Mouse (Mus musculus): ENCODE measurements around the gene Gm10392.
"Not testable (repeated sequence)": the region's sequence is repeated elsewhere in the genome, so short reads cannot be mapped to it uniquely, and the experiment has no call there.

The Gm10392 gene

DNA sequence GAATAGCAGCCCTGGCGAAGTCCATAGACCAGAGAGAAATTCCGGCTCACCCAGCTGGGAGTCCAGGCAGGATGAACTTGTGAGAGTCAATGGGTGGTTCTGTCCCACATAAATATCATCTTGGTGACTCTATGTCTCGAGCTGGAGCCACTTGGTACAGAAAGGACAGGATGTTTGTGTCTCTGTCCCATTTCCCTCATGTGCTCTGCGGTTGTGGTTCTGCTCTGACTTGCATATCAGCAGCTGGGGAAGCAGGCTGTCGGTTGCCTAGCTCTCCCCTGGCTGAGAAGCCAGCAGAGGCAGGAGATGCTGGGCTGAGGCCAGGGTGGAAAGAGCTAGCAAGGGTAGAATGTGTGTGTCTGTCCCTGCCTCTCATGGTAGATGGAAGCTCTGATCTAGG, at the start of gene Gm10392:
Gene Gm10392 (minus strand): TSS at position 156 of the 400 bp plus-strand sequence.
- DNase-seq (ENCODE audit: low spot score): peak; percentile 90

DNA sequence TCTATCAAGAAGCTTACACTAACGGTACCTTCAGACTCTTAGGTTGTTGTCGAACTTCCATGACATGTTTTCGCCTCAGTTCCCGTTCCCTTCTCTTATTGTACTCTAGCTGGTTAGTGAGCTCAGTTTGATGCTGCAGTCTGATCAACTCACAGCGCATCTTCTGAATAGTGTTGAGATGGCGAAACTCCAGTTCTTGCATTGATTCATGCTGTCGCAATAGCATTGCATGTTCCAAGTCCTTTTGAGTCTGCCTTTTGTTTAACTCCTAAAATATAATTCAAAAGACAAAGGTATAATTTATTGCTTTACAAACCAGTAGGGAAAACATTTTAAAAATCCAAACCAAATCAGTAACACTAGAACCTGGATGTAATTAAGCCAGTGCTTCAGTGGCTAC, 26.3 kb upstream of the Gm10392 start:
- no peak for DNase-seq (ENCODE audit: low spot score)

- DNase-seq (ENCODE audit: low spot score): no peak
Observed at GRCm38 (mm10) chr11:77532202-77532846, 13.3 kb upstream of the Gm10392 start.

- no peak for DNase-seq (ENCODE audit: low spot score)
Observed at GRCm38 (mm10) chr11:77530862-77531261, 11.9 kb upstream of the Gm10392 start.

- DNase-seq (ENCODE audit: low spot score): no peak
Observed at GRCm38 (mm10) chr11:77529644-77530043, 10.6 kb upstream of the Gm10392 start.

DNA sequence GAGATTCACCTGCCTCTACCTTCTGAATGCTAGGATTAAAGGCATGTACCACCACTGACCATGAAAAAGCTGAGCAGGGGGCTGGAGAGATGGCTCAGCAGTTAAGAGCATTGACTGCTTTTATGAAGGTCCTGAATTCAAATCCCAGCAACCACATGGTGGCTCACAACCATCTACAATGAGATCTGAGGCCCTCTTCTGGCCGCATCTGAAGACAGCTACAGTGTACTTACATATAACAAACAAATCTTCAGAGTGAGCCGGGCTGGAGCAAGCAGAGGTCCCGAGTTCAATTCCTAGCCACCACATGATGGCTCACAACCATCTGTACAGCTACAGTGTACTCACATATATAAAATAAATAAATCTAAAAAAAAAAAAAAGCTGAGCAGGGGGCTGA, 9.4 kb upstream of the Gm10392 start:
- DNase-seq (ENCODE audit: low spot score): not testable (repeated sequence)

DNA sequence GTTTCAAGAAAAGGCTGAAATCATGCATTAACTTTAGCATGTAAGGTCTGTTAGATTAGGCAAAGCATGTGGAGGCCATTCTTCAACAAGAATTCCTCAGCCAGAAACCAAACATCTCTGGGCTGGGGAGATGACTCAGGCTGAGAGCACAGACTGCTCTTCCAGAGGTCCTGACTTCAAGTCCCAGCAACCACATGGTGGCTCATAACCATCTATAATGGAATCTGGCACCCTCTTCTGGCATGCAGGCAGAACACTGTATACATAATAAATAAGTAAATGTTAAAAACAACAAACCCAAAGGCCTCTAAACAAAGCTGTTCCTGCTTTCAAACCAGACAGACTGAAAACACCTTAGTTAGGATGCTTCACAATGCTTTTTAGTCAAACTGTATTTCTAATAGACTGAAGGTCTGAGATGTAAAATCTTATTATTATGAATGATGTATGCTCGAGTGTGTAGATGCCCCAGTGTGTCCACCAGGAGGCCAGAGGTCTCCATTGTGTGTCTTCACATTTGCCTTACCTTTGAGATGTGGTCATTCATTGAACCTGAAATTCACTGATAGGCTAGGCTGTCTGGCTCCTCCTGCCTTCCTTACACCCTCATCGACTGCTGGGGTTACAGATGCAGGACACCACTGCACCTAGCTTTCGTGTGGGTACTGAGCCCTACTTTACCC, 6.9 kb upstream of the Gm10392 start:
- DNase-seq (ENCODE audit: low spot score): no peak

- no peak for DNase-seq (ENCODE audit: low spot score)
Observed at GRCm38 (mm10) chr11:77520601-77521529, 1.9 kb upstream of the Gm10392 start.

- DNase-seq (ENCODE audit: low spot score): peak; percentile 50
Observed at GRCm38 (mm10) chr11:77518051-77518798, 773 bp downstream of the Gm10392 start.

GRCm38 (mm10) chr11:77516553-77517425, 2.2 kb downstream of the Gm10392 start:
- no peak for DNase-seq (ENCODE audit: low spot score)

GRCm38 (mm10) chr11:77515637-77516552, 3.1 kb downstream of the Gm10392 start, which contains the start of gene Trp53i13:
Gene Trp53i13 (minus strand): TSS chr11:77515980.
- DNase-seq (ENCODE audit: low spot score): peak; percentile 31

DNA sequence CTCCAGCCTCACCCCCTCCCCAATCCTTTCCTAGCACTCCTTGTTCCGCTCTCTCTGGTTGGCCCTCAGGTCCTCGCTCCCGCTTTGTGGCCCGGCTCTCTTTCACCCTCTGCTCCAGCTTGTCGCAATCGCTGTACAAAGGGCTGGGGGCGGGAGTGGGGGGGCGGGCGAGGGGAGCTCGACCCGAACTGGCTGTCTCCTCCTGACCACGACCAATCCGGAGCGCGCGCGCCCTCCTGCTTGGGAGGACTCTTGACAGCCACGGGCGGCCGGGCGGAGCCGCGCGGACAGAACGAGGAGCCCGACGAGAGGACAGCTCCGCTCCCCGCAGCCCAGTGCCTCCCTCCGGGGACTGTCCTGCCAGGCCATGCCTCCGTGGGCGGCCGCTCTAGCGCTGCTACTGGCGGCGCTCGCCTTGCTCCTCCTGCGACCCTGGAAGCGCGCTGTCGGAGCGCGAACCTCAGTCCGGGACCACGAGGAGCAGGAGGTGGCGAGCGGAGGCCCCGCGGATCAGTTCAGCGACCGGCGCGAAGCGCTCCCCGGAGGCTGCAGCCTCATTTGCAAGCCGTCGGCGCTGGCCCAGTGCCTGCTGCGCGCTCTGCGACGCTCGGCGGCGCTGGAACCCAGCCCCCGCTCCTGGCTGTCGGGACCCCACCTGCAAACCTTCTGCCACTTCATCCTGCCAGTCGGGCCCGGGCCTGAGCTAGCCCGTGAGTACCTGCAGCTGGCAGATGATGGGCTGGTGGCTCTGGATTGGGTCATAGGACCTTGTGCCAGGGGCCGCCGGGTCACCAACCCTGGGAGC, 4.0 kb downstream of the Gm10392 start, which contains the start of gene Abhd15:
Gene Abhd15 (plus strand): TSS at position 290 of the 805 bp plus-strand sequence.
- DNase-seq (ENCODE audit: low spot score): peak; percentile 48

GRCm38 (mm10) chr11:77514281-77514831, 4.6 kb downstream of the Gm10392 start:
- DNase-seq (ENCODE audit: low spot score): no peak

DNA sequence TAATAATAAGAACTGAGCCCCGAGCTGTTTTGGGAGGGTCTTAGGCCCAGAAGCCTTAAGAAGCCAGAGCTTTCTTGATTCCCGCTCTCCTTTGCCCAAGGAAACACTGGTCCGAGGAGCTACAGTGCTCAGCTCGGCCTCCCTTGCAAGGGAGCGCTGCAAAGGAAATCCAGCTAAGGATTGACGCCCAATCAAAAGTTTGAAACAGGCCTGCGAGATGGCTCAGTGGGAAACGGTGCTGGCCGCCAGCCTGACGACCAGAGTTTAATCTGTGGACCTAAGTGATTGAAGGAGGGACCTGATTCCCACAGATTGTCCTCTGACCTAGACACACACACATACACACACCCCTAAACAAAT, 5.2 kb downstream of the Gm10392 start:
- no peak for DNase-seq (ENCODE audit: low spot score)

DNA sequence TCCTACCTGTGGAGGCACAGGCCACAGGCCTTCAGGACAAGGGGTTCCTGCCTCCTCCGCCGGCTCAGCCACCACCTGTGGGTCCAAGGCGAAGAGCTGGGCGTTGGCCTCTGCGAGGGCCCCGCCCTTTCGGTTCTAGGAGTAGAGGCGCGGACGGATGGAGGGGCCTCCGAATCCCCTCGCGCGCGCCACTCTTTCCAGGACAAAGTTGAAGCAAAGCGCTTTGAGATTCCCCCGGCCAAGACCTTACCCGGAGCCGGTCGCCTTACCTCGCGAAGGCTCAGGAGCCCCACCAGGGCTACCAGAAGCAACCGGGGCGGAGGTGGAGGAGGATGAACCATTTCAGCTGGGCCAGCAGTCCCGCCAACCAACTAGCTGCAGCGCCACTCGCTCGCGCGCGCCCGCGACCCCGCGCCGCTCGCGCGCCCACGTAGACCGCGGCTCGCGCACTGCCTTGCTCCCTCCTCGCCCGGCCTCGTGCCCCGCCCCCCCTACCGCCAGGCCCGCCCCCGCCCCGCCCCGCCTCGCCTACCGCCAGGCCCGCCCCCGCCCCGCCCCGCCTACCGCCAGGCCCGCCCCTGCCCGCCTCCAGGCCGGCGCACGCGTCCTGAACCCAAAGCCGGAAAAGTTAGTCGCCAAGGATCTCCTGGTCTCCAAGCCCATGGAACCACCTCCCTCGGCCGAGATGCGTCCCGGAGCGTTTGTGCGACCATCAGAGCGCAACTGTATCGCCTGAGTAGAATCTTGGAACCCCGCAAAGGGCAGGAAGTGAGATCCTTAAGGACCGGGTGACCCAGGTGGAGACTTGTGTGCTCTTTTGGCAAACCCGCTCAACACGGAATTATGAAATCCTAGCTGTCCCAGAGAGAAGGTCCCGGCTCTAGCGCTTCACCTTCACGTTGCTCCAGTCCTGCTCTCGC, 5.8 kb downstream of the Gm10392 start:
- DNase-seq (ENCODE audit: low spot score): peak; percentile 89

- no peak for DNase-seq (ENCODE audit: low spot score)
Observed at GRCm38 (mm10) chr11:77511336-77511735, 7.7 kb downstream of the Gm10392 start.

Measured in T-cell, adult 2 months (primary cell).